Mouse (Mus musculus): ENCODE data around the gene Gm26897.

The Gm26897 gene

DNA sequence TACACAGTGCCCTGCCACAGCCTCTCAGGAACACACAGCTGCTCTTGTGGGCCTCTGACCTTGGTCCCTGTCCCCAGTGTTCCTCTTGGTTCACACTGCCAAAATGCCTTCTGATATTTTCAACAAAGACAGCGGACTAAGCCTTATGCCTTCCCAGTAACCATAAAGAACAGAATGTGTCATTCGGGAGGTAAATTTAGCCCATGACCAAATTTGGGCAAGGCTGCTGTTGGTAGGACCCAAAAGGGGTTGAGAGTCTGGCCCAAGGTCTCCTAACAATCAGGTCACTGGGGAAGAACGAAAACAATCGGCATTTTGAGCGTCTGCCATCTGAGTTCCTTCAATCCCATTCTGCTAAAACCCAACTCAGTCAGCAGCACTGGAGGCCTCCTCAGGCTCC, 15.9 kb downstream of the Gm26897 start:
- no peak for DNase-seq (ENCODE audit: low spot score in 2 of 2)

DNA sequence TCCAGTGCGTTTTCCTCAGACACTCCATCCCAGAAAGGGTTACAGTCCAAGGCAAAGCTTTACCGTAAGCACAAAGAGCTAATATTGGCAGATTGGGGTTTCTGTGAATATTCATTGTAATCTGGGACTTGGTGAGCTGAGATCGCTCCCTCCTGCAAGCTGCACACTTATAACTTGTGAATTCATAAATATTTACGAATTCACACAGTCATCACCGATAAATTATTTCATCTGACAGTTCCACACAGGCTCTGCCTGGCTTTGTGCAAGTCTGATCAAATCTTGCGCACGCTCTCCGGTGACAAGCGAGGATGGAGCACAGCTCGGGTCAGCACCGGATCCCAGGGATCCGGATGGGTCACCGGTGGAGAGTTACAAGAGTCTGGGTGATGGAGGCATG, 16.4 kb downstream of the Gm26897 start:
- DNase-seq (ENCODE audit: low spot score in 2 of 2) = no peak

DNA sequence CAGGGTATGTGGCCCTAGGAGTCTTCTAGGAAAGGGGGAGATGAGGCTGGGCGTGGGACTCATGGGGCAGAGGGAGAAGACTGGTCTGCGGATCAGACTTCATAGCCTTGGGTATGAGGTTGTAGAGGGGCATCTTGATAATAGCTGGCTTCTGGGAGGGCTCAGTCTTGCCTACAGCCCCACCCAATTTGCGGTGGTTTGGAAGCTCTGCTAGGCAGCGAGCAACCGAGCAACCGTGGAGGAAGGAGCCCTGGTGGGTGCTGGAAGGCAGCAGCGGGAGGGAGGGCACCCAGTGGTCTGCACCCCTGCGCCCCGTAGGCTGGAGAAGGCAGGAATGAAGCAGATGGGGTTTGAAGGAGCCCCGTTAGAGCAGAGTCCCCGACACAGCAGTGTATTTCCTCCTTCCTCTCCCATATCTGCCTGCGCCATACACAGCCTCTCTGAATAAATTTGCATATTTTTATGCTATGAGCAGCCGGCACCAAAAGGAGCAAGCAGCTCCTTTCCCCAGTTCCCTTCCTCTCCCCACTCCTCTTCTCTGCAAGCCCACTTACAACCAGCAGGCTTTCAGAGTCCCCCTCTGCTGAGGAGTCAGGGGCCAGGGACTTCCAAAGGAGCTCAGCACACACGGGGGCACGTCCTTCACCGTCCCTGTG, 20.9 kb downstream of the Gm26897 start:
- DNase-seq (ENCODE audit: low spot score in 2 of 2) = no peak

GRCm38 (mm10) chr5:111755330-111755729, 21.6 kb downstream of the Gm26897 start:
- no peak for DNase-seq (ENCODE audit: low spot score in 2 of 2)

GRCm38 (mm10) chr5:111760721-111761480, 27.2 kb downstream of the Gm26897 start:
- no peak for DNase-seq (ENCODE audit: low spot score in 2 of 2)

GRCm38 (mm10) chr5:111761574-111761973, 27.9 kb downstream of the Gm26897 start:
- no peak for DNase-seq (ENCODE audit: low spot score in 2 of 2)

DNA sequence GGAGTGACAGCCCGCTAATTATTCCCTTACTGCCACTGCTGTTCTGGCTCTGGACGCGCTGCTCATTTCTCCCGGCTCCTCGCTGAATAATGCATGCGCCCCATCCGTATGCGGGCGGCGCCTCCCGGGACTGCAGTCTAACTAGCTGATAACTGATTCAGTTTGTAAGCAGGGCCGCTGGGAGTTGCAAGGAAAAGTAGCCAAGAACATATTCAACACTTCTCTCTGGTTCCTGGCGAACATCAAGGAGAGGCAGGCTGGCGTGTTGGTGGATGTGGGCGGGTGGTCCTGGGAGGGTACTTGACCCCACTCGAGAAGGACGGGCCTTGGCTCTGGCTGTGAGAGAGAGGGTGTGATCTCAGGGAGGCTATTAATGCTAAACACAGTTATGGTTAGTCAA, 28.4 kb downstream of the Gm26897 start:
- peak; percentile 59 to 67 for DNase-seq (ENCODE audit: low spot score in 2 of 2)

- no peak for DNase-seq (ENCODE audit: low spot score in 2 of 2)
Measured at GRCm38 (mm10) chr5:111765671-111766290, 32.1 kb downstream of the Gm26897 start.

- DNase-seq (ENCODE audit: low spot score in 2 of 2) = no peak
Measured at GRCm38 (mm10) chr5:111766696-111767095, 33.0 kb downstream of the Gm26897 start.

GRCm38 (mm10) chr5:111770266-111770665, 36.5 kb downstream of the Gm26897 start:
- DNase-seq (ENCODE audit: low spot score in 2 of 2) = peak; percentile 72

GRCm38 (mm10) chr5:111772127-111772526, 38.4 kb downstream of the Gm26897 start:
- no peak for DNase-seq (ENCODE audit: low spot score in 2 of 2)

GRCm38 (mm10) chr5:111772591-111773406, 39.1 kb downstream of the Gm26897 start:
- no peak for DNase-seq (ENCODE audit: low spot score in 2 of 2)

- no peak for DNase-seq (ENCODE audit: low spot score in 2 of 2)
Measured at GRCm38 (mm10) chr5:111773407-111773733, 39.6 kb downstream of the Gm26897 start.

DNA sequence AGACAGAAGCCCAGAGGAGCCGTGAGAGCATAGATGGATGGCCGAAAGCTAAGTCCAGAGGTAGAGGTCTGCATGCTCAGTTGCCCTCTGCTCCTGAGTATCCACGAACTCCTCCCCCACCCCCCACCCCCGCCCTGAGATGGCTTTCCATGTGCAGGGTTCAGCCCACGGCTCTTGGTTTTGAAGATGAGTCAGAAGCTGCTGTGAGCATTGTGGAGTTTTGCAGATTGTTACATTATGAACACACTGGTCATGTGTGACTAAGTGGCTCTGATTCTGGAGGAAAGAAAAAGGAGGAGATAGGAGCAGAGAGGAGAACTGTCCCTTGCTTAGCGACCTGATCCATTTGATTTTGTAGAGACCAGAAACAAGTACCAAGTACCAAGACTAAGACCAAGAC, 42.5 kb downstream of the Gm26897 start:
- no peak for DNase-seq (ENCODE audit: low spot score in 2 of 2)

DNA sequence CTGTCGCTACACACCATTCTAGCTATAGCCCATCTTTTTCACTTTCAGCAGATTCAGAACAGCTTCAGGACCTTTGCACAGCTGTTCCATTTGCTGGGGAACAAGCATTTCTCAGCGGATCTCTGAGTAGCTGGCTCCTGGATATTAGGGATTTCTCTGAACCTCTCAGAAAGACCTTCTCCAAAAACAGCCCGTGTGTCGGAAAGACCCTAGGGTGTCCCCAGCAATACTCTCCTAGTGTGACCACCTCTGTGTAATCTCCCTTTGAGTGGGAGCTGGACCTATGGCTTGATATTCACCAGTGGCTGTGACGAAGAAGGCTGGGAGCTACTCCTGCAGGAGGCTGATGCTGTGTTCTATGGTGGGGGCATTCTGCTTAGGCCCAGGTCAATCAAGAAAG, 44.4 kb downstream of the Gm26897 start:
- no peak for DNase-seq (ENCODE audit: low spot score in 2 of 2)

GRCm38 (mm10) chr5:111779776-111780485, 46.2 kb downstream of the Gm26897 start:
- DNase-seq (ENCODE audit: low spot score in 2 of 2) = no peak
